Mouse (Mus musculus): ENCODE data around the gene Calml3.

GRCm38 (mm10) chr13:3805638-3806037, 1.5 kb upstream of the Calml3 start:
- no peak for TF ChIP-seq CTCF (IDR thresholded peaks at IDR 0.05; ENCODE audit: low read depth, low read length)
- TF ChIP-seq TAL1 (conservative IDR thresholded peaks at IDR 0.05; ENCODE audit: low read depth, low read length), result no peak
- TF ChIP-seq GATA1 (IDR thresholded peaks at IDR 0.05; ENCODE audit: borderline replicate concordance, low read length), result no peak

All from G1E (cell line).